Mouse (Mus musculus): ENCODE measurements around the gene Larp4. TPM values are rescaled to one million over a fixed set of nuclear protein-coding genes. Genes with fewer than 3 reads are reported as not detected.

Larp4 gene
- total and polyA plus RNA-seq, 3 experiments: 168 to 216 (median 193) TPM

- Histone ChIP-seq H3K79me2 (ENCODE audit: control insufficient read depth, insufficient read depth, low read length, poor library complexity) (no peaks in the 10 kb centered on the region), H3K27ac (ENCODE audit: control insufficient read depth, low read depth, low read length) (no peak overlapping the region), H3K4me1 (ENCODE audit: control insufficient read depth in 1 of 2, insufficient read depth in 2 of 2, low read length in 2 of 2) (no peaks in the 10 kb centered on the region), H3K9me3 (replicated peaks; ENCODE audit: insufficient read depth, low read length) (no peaks in the 10 kb centered on the region), H3K36me3 (ENCODE audit: control insufficient read depth in 1 of 2, insufficient read depth in 2 of 2, low read length in 2 of 2) (no peaks in the 10 kb centered on the region), H3K4me3 (ENCODE audit: control insufficient read depth in 1 of 2, insufficient read depth in 1 of 2, low read depth in 2 of 2, low read length in 2 of 2) (no peak overlapping the region), H3K9ac (ENCODE audit: control insufficient read depth, low read depth, low read length, poor library complexity, severe bottlenecking) (no peak overlapping the region), H3K27me3 (ENCODE audit: control insufficient read depth in 1 of 2, insufficient read depth in 2 of 2, low read length in 2 of 2) (peaks cover 0 to 2% of the 10 kb centered on the region in 2 experiments; a peak in 1 of 4 replicates)
- TF ChIP-seq TAL1 (IDR thresholded peaks at IDR 0.05; ENCODE audit: low read length) (no peak), EP300 (IDR thresholded peaks at IDR 0.05; ENCODE audit: low read depth in 1 of 2, low read length in 2 of 2) (no peak), BHLHE40 (IDR thresholded peaks at IDR 0.05; ENCODE audit: borderline replicate concordance, low read depth, low read length) (no peak), ZNF384 (IDR thresholded peaks at IDR 0.05; ENCODE audit: low read depth, low read length) (no peak), E2F4 (IDR thresholded peaks at IDR 0.05; ENCODE audit: borderline replicate concordance, low read depth, low read length) (no peak), MAX (IDR thresholded peaks at IDR 0.05; ENCODE audit: low read length) (no peak), MEF2A (IDR thresholded peaks at IDR 0.05; ENCODE audit: extremely low read depth, insufficient replicate concordance, low read depth, low read length, poor library complexity, severe bottlenecking) (no peak), CTCF (IDR thresholded peaks at IDR 0.05 in 2 of 3, conservative IDR thresholded peaks at IDR 0.05 in 1 of 3; ENCODE audit: control insufficient read depth in 1 of 3, insufficient read depth in 1 of 3, low read depth in 2 of 3, low read length in 3 of 3, poor library complexity in 1 of 3, severe bottlenecking in 1 of 3) (no peak), ELF1 (IDR thresholded peaks at IDR 0.05; ENCODE audit: low read depth, low read length) (no peak), MAFK (IDR thresholded peaks at IDR 0.05; ENCODE audit: borderline replicate concordance, low read depth, low read length) (no peak), KAT2A (conservative IDR thresholded peaks at IDR 0.05; ENCODE audit: low read depth, low read length) (no peak), ZMIZ1 (IDR thresholded peaks at IDR 0.05; ENCODE audit: low read depth, low read length) (no peak), UBTF (IDR thresholded peaks at IDR 0.05; ENCODE audit: borderline replicate concordance, insufficient read depth, low read depth, low read length) (no peak), CHD1 (IDR thresholded peaks at IDR 0.05; ENCODE audit: low read depth, low read length) (no peak), TBP (IDR thresholded peaks at IDR 0.05; ENCODE audit: low read depth, low read length) (no peak)
- no peak for DNase-seq (ENCODE audit: low read depth, low spot score)
Measured at GRCm38 (mm10) chr15:99940970-99941630, 28.8 kb upstream of the Larp4 start.

GRCm38 (mm10) chr15:99955324-99955723, 14.5 kb upstream of the Larp4 start:
- H3K4me1 ChIP-seq (ENCODE audit: control insufficient read depth in 1 of 2, insufficient read depth in 2 of 2, low read length in 2 of 2): no peaks in the 10 kb centered on the region
- no peaks in the 10 kb centered on the region for H3K79me2 ChIP-seq (ENCODE audit: control insufficient read depth, insufficient read depth, low read length, poor library complexity)
- TF ChIP-seq NELFE (IDR thresholded peaks at IDR 0.05; ENCODE audit: low read depth, low read length) (no peak), USF2 (IDR thresholded peaks at IDR 0.05; ENCODE audit: borderline replicate concordance in 1 of 2, insufficient read depth in 1 of 2, low read depth in 1 of 2, low read length in 2 of 2) (no peak), ZMIZ1 (IDR thresholded peaks at IDR 0.05; ENCODE audit: low read depth, low read length) (no peak), EP300 (IDR thresholded peaks at IDR 0.05; ENCODE audit: low read depth in 1 of 2, low read length in 2 of 2) (no peak), CHD1 (IDR thresholded peaks at IDR 0.05; ENCODE audit: low read depth, low read length) (no peak), MXI1 (IDR thresholded peaks at IDR 0.05; ENCODE audit: low read depth, low read length) (no peak), E2F4 (IDR thresholded peaks at IDR 0.05; ENCODE audit: borderline replicate concordance, low read depth, low read length) (no peak), GATA1 (IDR thresholded peaks at IDR 0.05; ENCODE audit: low read depth, low read length) (no peak), UBTF (IDR thresholded peaks at IDR 0.05; ENCODE audit: borderline replicate concordance, insufficient read depth, low read depth, low read length) (no peak), ZNF384 (IDR thresholded peaks at IDR 0.05; ENCODE audit: low read depth, low read length) (no peak), MYC (IDR thresholded peaks at IDR 0.05; ENCODE audit: low read depth, low read length) (no peak), SIN3A (IDR thresholded peaks at IDR 0.05; ENCODE audit: low read length) (no peak), ZKSCAN1 (IDR thresholded peaks at IDR 0.05; ENCODE audit: low read depth, low read length) (no peak)
- no peaks in the 10 kb centered on the region for H3K36me3 ChIP-seq (ENCODE audit: control insufficient read depth in 1 of 2, insufficient read depth in 2 of 2, low read length in 2 of 2)
- H3K27me3 ChIP-seq (ENCODE audit: control insufficient read depth in 1 of 2, insufficient read depth in 2 of 2, low read length in 2 of 2): peaks cover 28 to 38% of the 10 kb centered on the region in 2 experiments
- no peak for DNase-seq (ENCODE audit: low read depth, low spot score)
- no peaks in the 10 kb centered on the region for H3K9me3 ChIP-seq (replicated peaks; ENCODE audit: insufficient read depth, low read length)
- H3K4me3 ChIP-seq (ENCODE audit: control insufficient read depth in 1 of 2, insufficient read depth in 1 of 2, low read depth in 2 of 2, low read length in 2 of 2): no peak overlapping the region
- no peak overlapping the region for H3K27ac ChIP-seq (ENCODE audit: control insufficient read depth, low read depth, low read length)
- no peak overlapping the region for H3K9ac ChIP-seq (ENCODE audit: control insufficient read depth, low read depth, low read length, poor library complexity, severe bottlenecking)

All from MEL (cell line).